Mouse (Mus musculus): ENCODE measurements around the gene Ehmt2.
A peak's percentile ranks its signal among the peaks of the same experiment; 100 is the strongest.
"Not testable (repeated sequence)": the region's sequence is repeated elsewhere in the genome, so short reads cannot be mapped to it uniquely, and the experiment has no call there.

The Ehmt2 gene

DNA sequence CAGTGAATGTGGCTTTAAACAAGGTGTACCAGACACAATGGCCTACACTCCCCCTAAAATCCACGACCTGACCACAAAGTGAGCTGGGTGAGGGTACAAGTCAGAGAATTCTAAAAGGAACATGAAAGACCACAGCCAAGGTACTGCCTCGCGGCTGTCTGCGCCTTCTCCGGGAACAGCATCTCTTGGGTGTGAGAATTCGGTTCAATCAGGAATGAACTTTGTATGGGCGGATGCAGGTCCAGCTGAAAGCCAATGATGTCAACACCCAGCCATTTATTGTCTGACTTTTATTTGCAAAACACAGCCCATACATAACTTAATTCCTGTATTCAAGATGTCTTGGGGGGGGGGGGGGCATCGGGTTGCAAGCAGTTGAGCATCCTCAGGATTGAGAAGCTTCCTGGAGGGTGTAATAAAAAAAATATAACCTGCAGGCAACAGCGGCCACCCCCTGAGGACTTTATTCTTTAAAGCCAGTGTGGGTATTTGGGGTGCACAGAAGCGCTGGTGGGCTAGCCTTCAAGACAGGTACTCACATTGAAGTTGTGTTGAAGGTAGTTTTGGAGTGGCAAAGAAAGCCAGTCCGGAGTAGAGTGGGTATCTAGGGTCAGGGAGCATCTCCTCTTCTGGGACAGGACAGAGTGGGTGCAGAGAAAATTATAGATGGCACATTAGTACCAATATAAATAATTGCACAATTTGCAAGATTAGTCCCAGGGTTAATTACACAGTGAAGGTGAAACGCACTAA is 5.0 kb upstream of the Ehmt2 start:
- no peak for DNase-seq

GRCm38 (mm10) chr17:34894074-34894597 is 4.1 kb upstream of the Ehmt2 start:
- peak; percentile 93 for DNase-seq

GRCm38 (mm10) chr17:34894801-34895530 is 3.3 kb upstream of the Ehmt2 start:
- DNase-seq = peak; percentile 65

- no peak for DNase-seq
Measured at GRCm38 (mm10) chr17:34895724-34896123, 2.5 kb upstream of the Ehmt2 start.

DNA sequence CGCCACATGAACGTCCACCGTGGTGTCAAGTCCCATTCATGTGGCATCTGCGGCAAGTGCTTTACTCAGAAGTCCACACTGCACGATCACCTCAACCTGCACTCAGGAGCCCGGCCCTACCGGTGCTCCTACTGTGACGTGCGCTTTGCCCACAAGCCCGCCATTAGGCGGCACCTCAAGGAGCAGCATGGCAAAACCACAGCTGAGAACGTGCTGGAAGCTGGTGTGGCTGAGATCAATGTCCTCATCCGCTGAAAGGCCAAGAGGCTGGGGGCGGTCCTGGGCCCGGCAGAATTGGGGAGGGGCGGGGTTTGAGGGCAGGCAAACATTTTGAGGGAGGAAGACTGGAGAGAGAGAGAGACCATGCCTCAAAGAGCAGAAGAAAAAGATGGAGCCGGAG is 1.9 kb upstream of the Ehmt2 start:
- no peak for DNase-seq

DNA sequence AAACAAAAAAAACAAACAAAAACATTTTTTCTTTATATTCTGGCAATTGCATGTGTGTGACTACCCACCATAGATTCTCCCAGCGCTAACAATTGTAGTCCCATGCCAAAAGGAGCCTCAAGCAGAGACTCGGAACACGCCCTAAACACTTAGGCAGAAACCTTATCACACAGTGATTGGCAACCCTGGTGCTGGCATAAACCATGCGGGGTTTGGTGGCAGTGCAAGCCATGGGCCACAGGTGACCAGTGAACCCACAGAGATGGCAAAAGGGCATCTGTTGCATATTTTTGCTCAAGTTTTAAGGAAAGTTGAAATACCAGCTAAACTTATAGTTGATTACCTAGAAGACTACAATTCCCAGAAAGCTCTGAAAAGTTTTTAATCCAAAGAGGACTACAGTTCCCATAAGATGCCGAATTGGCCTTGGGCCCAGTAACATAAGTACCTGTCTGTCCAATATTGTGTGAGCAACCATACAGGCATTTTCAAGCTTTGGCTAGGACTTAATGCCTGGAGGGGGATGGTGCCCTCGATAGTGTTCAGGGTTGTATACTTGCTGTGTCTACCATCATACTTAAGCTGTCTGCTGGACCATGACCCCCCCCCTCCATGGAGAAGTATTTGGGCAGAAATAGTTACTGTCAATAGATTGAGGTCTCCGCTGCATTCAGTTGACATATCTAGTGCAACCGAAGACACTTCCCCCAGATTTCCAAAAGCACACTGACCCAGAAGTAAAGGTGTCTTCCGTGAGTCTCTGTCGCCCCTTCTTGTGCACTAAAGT is 703 bp upstream of the Ehmt2 start:
- DNase-seq = peak; percentile 41

GRCm38 (mm10) chr17:34898706-34899052 is 410 bp downstream of the Ehmt2 start:
- no peak for DNase-seq

GRCm38 (mm10) chr17:34899053-34899889 is 1.0 kb downstream of the Ehmt2 start:
- peak; percentile 56 for DNase-seq

GRCm38 (mm10) chr17:34899890-34900243 is 1.6 kb downstream of the Ehmt2 start:
- no peak for DNase-seq

GRCm38 (mm10) chr17:34900826-34901225 is 2.6 kb downstream of the Ehmt2 start:
- DNase-seq = not testable (repeated sequence)

DNA sequence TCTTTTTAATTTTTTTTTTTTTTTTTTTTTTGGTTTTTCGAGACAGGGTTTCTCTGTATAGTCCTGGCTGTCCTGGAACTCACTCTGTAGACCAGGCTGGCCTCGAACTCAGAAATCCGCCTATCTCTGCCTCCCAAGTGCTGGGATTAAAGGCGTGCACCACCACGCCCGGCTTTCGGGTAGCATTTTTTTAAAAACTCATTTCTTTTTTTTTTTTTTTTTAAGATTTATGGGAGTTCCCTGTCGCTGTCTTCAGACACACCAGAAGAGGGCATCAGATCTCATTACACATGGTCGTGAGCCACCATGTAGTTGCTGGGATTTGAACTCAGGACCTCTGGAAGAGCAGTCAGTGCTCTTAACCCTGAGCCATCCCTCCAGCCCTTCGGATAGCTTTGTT is 3.7 kb downstream of the Ehmt2 start:
- DNase-seq = not testable (repeated sequence)

DNA sequence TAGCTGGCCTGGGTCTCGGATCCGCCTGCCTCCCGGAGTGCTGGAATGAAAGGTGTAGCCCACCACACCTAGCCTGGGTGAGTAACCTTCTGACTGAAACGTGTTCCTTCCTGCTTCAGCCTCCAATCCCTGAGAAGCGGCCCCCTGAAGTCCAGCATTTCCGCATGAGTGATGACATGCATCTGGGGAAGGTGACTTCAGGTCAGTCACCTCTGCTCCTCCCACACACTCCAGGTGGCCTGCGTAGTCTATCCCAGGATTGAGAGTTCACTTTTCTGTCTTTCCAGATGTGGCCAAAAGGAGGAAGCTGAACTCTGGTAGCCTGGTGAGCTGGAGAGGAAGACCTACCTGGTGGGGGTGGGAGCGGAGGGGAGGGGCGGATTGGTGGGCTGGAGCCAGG is 4.6 kb downstream of the Ehmt2 start:
- DNase-seq = no peak

- DNase-seq = no peak
Measured at GRCm38 (mm10) chr17:34910982-34911381, 12.7 kb downstream of the Ehmt2 start.

DNA sequence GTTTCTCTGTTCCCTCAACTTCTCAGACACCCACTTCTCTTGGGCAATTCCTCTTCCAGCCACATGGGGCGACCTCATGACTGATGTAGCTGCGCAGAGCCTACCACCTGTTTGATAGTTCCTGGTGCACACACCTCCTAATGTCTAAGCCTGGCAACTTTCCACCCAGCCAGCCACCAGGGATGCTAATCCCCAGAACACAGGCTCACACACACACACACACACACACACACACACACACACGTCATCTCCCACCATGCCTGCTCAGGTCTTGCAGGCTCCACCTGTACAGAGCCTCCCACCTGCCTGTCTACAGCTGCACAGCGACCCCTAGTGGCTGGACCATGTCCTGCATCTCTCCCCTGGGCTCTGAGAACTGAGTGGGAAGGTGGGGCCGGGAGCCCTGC is 13.7 kb downstream of the Ehmt2 start:
- peak; percentile 64 for DNase-seq

DNA sequence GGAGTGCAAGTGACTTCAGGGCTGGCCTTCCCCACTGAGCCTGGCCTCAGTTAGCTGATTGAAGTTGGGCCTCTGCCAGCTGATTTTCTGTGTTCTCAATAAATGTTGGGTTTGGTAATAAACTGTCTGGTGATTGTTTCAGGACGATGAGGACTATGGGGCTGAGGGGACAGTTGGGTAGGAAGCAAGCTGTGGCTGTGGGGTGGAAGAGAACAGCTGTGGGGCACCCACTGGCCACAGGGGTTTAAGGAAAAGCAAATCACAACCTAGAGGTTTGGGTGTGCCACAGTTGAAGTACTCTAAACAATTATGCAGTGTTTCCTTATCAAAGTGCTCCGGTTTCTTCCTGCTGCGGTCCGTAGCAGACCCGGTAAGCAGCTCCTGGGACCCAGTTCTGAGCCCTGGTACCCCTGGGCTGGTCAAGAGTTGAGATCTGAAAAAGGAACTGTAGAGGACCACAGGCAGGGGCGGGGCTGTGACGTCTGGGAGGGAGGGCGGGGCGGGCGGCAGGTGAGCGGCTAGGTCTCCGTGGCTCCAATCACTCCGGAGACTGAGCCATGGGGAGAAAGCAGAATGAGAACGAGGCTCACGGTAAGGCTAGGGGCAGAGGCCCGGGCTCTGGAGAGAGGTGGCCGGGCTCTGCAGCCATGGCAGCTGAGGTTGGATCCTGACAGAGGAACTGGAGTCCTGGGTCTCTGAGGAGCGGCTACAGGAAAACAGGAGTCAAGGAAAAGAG is 15.8 kb downstream of the Ehmt2 start, which contains the start of gene Slc44a4:
Gene Slc44a4 (plus strand): TSS at position 537 of the 736 bp plus-strand sequence.
- no peak for DNase-seq

DNA sequence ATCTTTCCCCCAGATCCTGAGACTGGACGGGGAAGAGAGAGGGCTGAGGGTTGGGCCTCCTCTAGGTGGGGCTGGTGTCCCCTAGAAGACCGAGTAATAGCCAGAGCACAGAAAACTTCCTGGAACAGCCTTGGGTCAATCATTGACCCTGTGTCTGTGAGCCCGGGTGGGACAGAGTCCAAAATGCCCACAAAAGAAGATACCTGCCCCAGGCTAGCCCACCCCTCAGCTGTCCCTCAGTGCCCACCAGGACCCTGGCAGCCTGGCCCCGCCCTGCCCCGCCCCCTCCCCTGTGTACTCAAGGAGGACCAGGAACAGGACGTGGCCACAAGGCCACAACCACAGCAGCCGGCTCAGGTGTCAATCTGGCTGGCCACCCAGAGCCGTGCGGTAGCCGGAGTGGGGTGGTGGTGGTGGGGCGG is 17.2 kb downstream of the Ehmt2 start:
- no peak for DNase-seq

GRCm38 (mm10) chr17:34916316-34916715 is 18.0 kb downstream of the Ehmt2 start:
- DNase-seq = no peak

- DNase-seq = no peak
Measured at GRCm38 (mm10) chr17:34917188-34917587, 18.9 kb downstream of the Ehmt2 start.

DNA sequence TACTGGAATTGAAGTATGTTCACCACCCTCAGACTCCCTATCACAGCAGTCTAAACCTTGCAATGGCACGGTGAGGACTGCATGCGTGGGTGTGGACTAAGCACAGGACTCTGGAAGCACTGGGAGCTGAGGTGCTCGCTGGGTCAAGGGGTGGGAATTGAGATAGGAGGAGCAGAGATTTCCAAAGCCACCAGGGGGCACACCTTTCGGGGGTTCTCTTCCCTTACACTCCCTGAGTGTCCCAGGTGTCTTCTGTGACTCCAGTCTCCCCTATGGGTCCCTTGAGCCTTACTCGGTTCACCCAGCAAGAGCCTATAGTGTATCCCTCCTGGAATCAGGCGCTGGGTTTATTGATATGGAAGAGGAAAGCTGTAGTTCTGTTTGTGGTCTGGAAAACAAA is 24.7 kb downstream of the Ehmt2 start:
- DNase-seq = no peak

GRCm38 (mm10) chr17:34924258-34924657 is 26.0 kb downstream of the Ehmt2 start:
- DNase-seq = no peak

- DNase-seq = no peak
Measured at GRCm38 (mm10) chr17:34927306-34928019, 29.2 kb downstream of the Ehmt2 start.
